Mouse (Mus musculus) small intestine, adult 2 months (tissue): ENCODE results near the gene Gas2l1.

Source experiments
- CTCF ChIP-seq: fragments of 200-500 bp; IDR thresholded peaks from 2 replicates; pipeline ENCODE4 v1.5.1; 2012; ENCODE audit warnings: low read depth, mild to moderate bottlenecking, control low read depth, inconsistent platforms, low read length, moderate library complexity, mixed read lengths; ENCODE audit not compliant: insufficient replicate concordance, insufficient read length; ENCODE audit errors: extremely low read depth
- POLR2A ChIP-seq: fragments of 200-500 bp; IDR thresholded peaks from 2 replicates; pipeline ENCODE4 v1.6.1; 2012; ENCODE audit warnings: low read depth, mild to moderate bottlenecking, control low read depth, inconsistent platforms, low read length, moderate library complexity

DNA sequence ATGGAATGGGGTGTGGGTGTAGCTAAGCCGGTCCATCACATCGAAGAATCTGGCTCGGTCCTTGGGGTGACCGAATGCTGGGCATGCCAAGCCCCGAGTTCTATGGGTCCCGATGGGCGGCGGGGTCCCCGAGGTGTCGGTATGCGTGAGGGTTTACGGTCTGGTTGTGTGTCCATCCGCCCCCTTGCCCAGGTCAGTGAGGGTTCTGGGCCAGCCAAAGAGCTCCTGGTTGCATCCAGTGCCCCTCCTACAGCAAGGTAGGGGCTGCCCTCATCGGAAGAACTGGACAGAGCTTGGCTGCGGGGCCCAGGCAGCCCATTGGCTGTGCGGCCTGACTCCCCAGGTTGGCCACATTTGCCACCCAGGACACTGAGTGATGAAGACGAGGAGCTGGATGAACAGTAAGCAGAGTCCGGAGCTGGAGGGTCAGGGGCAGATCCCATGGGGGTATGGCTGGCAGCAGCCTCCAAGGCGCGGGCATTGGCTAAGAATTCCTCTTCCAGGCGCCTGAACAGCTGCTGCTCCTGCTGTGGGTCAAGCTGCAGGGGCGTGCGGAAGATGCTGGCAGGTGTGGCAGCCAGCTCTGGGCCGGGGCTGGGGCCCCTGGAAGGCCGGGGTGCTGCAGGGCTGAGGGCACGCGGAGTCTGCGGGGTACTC, 4.2 kb downstream of the Gas2l1 start:
- TF ChIP-seq CTCF, result no peak
- TF ChIP-seq POLR2A, result no peak
